Mouse (Mus musculus) cortical plate, adult 2 months (tissue): Measurements from ENCODE around the gene Camta2. TPM values are rescaled to one million over a fixed set of nuclear protein-coding genes. Genes with fewer than 3 reads are reported as not detected.

ENCODE experiments used
- H3K27ac ChIP-seq: fragments of 200-500 bp; 2 replicates; pipeline ENCODE4 v1.5.1; 2012; ENCODE audit warnings: low read length, control low read depth, inconsistent platforms; ENCODE audit not compliant: insufficient read depth
- H3K4me1 ChIP-seq: fragments of 200-500 bp; 2 replicates; pipeline ENCODE4 v1.6.1; 2011; ENCODE audit warnings: low read length; ENCODE audit not compliant: control insufficient read depth, insufficient read depth
- H3K4me3 ChIP-seq: fragments of 200-500 bp; 2 replicates; pipeline ENCODE4 v1.5.1; 2011; ENCODE audit warnings: mild to moderate bottlenecking, low read length, control low read depth; ENCODE audit not compliant: insufficient read depth
- CTCF ChIP-seq: fragments of 200-500 bp; IDR thresholded peaks from 2 replicates; pipeline ENCODE4 v1.5.1; 2011; ENCODE audit warnings: mild to moderate bottlenecking, control low read depth, low read length; ENCODE audit not compliant: insufficient read depth; ENCODE audit errors: extremely low read depth
- POLR2A ChIP-seq: fragments of 200-500 bp; IDR thresholded peaks from 2 replicates; pipeline ENCODE4 v1.6.1; 2011; ENCODE audit warnings: mild to moderate bottlenecking, low read length, control low read depth; ENCODE audit not compliant: insufficient read depth; ENCODE audit errors: extremely low read depth
- polyA plus RNA-seq: library from polyadenylated mRNA; depleted of rRNA; stranded (reverse); fragments of >200 nt; gene quantifications from 2 replicates; pipeline ENCODE4 v1.2.3, GENCODE M21; 2012; rRNA removed

The Camta2 gene
- polyA plus RNA-seq, 1 experiment = 126 TPM

GRCm38 (mm10) chr11:70628431-70628830 lies 59.5 kb downstream of the Camta2 start:
- Histone ChIP-seq H3K4me1 (no peaks in the 10 kb centered on the region), H3K27ac (no peak overlapping the region), H3K4me3 (no peak overlapping the region)
- TF ChIP-seq CTCF (no peak), POLR2A (no peak)

- no peaks in the 10 kb centered on the region for H3K4me1 ChIP-seq
- TF ChIP-seq CTCF (no peak), POLR2A (no peak)
- no peak overlapping the region for H3K27ac ChIP-seq
- H3K4me3 ChIP-seq = no peak overlapping the region
These were observed 61.0 kb downstream of the Camta2 start for GRCm38 (mm10) chr11:70626877-70627276.

- TF ChIP-seq POLR2A (no peak), CTCF (peak; percentile 62)
- no peaks in the 10 kb centered on the region for H3K4me1 ChIP-seq
- no peak overlapping the region for H3K27ac ChIP-seq
- no peak overlapping the region for H3K4me3 ChIP-seq
These were observed 62.4 kb downstream of the Camta2 start for GRCm38 (mm10) chr11:70625473-70625872.

GRCm38 (mm10) chr11:70623053-70623742 lies 64.7 kb downstream of the Camta2 start:
- no peak overlapping the region for H3K27ac ChIP-seq
- TF ChIP-seq CTCF = peak; percentile 25
- no peak for TF ChIP-seq POLR2A
- no peaks in the 10 kb centered on the region for H3K4me1 ChIP-seq
- no peak overlapping the region for H3K4me3 ChIP-seq

GRCm38 (mm10) chr11:70621972-70622814 lies 65.7 kb downstream of the Camta2 start:
- TF ChIP-seq CTCF = no peak
- no peak for TF ChIP-seq POLR2A
- no peak overlapping the region for H3K4me3 ChIP-seq
- no peaks in the 10 kb centered on the region for H3K4me1 ChIP-seq
- no peak overlapping the region for H3K27ac ChIP-seq

Other genes with a start within 250 kb of the Camta2 start
- gene Med11, start 236.2 kb downstream of the Camta2 start, polyA plus RNA-seq = 14.8 and 15.4 TPM in 2 replicates
- gene Zmynd15, start 228.7 kb downstream of the Camta2 start, polyA plus RNA-seq = 0.44 and 0.47 TPM in 2 replicates
- 1.7 and 2.4 TPM in 2 replicates for gene Cxcl16, start 228.1 kb downstream of the Camta2 start, polyA plus RNA-seq
- gene Tm4sf5, start 182.9 kb downstream of the Camta2 start, polyA plus RNA-seq = 0.44 and 0.95 TPM in 2 replicates
- 0.23 and 0.34 TPM in 2 replicates for gene Vmo1, start 173.5 kb downstream of the Camta2 start, polyA plus RNA-seq
- gene Gltpd2, start 168.9 kb downstream of the Camta2 start, polyA plus RNA-seq = not detected in 2 replicates
- 240 and 248 TPM in 2 replicates for gene Psmb6, start 162.7 kb downstream of the Camta2 start, polyA plus RNA-seq
- not detected in 2 replicates for gene Gm40193, start 155.2 kb downstream of the Camta2 start, polyA plus RNA-seq
- 21.4 and 24.4 TPM in 2 replicates for gene Pld2, start 148.0 kb downstream of the Camta2 start, polyA plus RNA-seq
- gene Mink1, start 125.2 kb downstream of the Camta2 start, polyA plus RNA-seq = 318 and 325 TPM in 2 replicates
- not detected in 2 replicates for gene 4930544D05Rik, start 72.3 kb downstream of the Camta2 start, polyA plus RNA-seq
- gene Chrne, start 68.9 kb downstream of the Camta2 start, polyA plus RNA-seq = 0.19 and 0.27 TPM in 2 replicates
- gene Gp1ba, start 49.0 kb downstream of the Camta2 start, polyA plus RNA-seq = not detected in 2 replicates
- 124 and 128 TPM in 2 replicates for gene Rnf167, start 40.9 kb downstream of the Camta2 start, polyA plus RNA-seq
- gene Slc25a11, start 40.6 kb downstream of the Camta2 start, polyA plus RNA-seq = 139 and 143 TPM in 2 replicates
- gene Pfn1, start 33.5 kb downstream of the Camta2 start, polyA plus RNA-seq = 270 and 277 TPM in 2 replicates
- gene Eno3, start 30.9 kb downstream of the Camta2 start, polyA plus RNA-seq = 26.4 and 26.6 TPM in 2 replicates
- 74.5 and 81.9 TPM in 2 replicates for gene Spag7, start 18.7 kb downstream of the Camta2 start, polyA plus RNA-seq
- 4.8 and 5.2 TPM in 2 replicates for gene Inca1, start 12.1 kb upstream of the Camta2 start, polyA plus RNA-seq
- 51.2 and 53.7 TPM in 2 replicates for gene Kif1c, start 12.4 kb upstream of the Camta2 start, polyA plus RNA-seq
- gene Zfp3, start 76.1 kb upstream of the Camta2 start, polyA plus RNA-seq = 8.0 and 8.9 TPM in 2 replicates
- gene Scimp, start 124.5 kb upstream of the Camta2 start, polyA plus RNA-seq = 0.11 and 0.15 TPM in 2 replicates
- gene Rabep1, start 156.7 kb upstream of the Camta2 start, polyA plus RNA-seq = 40.7 and 41.7 TPM in 2 replicates